Mouse (Mus musculus): ENCODE results near the gene Zbtb20. TPM values are rescaled to one million over a fixed set of nuclear protein-coding genes. Genes with fewer than 3 reads are reported as not detected.

The Zbtb20 gene
- total and polyA plus RNA-seq, 3 experiments, result 31.1 to 199 (median 161) TPM

DNA sequence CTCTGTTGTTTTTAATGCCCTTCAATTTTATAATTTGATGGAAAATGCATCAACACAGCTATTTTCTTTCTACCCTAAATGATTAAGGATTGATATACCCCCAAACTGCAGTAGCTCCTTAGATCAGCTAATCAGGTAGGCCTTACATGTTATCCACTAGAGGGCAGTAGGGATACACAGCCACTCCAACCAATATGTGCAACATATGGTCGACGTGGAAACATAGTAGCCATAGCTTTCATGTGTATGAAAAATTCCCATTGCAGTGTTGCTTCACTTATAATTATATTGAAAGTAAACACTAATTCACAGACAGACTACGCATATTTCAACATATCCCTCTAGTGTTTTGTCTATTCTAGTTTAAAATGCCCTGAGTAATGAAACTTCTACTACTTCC is 664.4 kb downstream of the Zbtb20 start:
- H3K36me3 ChIP-seq (ENCODE audit: control insufficient read depth, insufficient read depth, low read length), result peaks cover 30% of the 10 kb centered on the region
- DNase-seq, result no peak
- intact Hi-C loops (cut with DNase I), result loop anchor here (2.0 to 10.0 kb wide), 3 partner anchors 31 to 265 kb away; no protein-coding TSS in a partner anchor
- no peak for TF ChIP-seq EP300 (IDR thresholded peaks at IDR 0.05; ENCODE audit: insufficient read depth, low read depth, low read length)
- peak; percentile 98 for TF ChIP-seq CTCF (IDR thresholded peaks at IDR 0.05)
- no peak for TF ChIP-seq POLR2A (IDR thresholded peaks at IDR 0.05; ENCODE audit: insufficient read depth, low read depth, low read length)
- 15% methylated on average over 3 of the region's 3 CpGs for WGBS
- no peak overlapping the region for H3K4me3 ChIP-seq
- no peaks in the 10 kb centered on the region for H3K27me3 ChIP-seq (ENCODE audit: control insufficient read depth, insufficient read depth, low read length)
- H3K27ac ChIP-seq, result peak overlapping the region; percentile 74
- H3K9ac ChIP-seq (ENCODE audit: low read depth, low read length), result no peak overlapping the region
- H3K4me1 ChIP-seq (ENCODE audit: control insufficient read depth, insufficient read depth, low read length), result peaks cover 15% of the 10 kb centered on the region
- 0 out of 2 replicates have a peak, but pooled peaks cover 1% of the 10 kb centered on the region for H3K79me2 ChIP-seq (replicated peaks; ENCODE audit: control insufficient read depth, insufficient read depth, low read length)

DNA sequence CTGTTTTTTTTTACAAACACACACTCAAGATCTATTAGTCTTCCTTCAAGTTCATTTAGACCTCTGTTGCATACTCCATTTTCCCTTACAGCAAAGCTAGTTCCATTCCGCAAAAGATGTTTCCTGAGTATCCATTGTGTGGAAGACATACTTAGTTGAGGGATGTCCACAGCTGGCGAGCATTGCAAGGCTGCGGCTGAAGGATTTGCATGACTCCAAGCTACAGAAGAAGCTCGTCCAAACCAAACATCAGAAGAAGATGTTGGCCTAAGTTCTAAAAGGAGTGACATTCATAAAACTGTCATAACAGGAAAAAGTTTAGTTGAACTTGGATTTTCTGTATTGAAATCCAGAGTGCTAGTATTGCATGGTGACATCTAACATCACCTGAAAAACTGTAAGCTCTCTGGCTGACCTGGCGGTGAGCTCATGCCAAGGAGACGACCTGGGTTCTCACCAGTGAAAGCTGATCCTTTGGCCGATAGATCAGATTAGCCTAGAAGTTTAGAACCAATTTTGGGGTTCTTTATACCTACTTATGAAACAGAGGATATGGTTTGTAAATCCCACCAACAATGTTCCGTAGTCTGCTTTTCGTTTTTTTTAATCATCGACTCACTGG is 665.0 kb downstream of the Zbtb20 start:
- peaks cover 35% of the 10 kb centered on the region for H3K36me3 ChIP-seq (ENCODE audit: control insufficient read depth, insufficient read depth, low read length)
- intact Hi-C loops (cut with DNase I), result loop anchor here (2.0 to 10.0 kb wide), 3 partner anchors 30 to 264 kb away; no protein-coding TSS in a partner anchor
- TF ChIP-seq POLR2A (IDR thresholded peaks at IDR 0.05; ENCODE audit: insufficient read depth, low read depth, low read length), result no peak
- TF ChIP-seq CTCF (IDR thresholded peaks at IDR 0.05), result no peak
- no peak for TF ChIP-seq EP300 (IDR thresholded peaks at IDR 0.05; ENCODE audit: insufficient read depth, low read depth, low read length)
- 84% methylated on average over 10 of the region's 10 CpGs for WGBS
- DNase-seq, result no peak
- H3K27ac ChIP-seq, result peak overlapping the region; percentile 74
- 0 out of 2 replicates have a peak, but pooled peaks cover 1% of the 10 kb centered on the region for H3K79me2 ChIP-seq (replicated peaks; ENCODE audit: control insufficient read depth, insufficient read depth, low read length)
- H3K4me1 ChIP-seq (ENCODE audit: control insufficient read depth, insufficient read depth, low read length), result peaks cover 16% of the 10 kb centered on the region
- H3K9ac ChIP-seq (ENCODE audit: low read depth, low read length), result no peak overlapping the region
- H3K27me3 ChIP-seq (ENCODE audit: control insufficient read depth, insufficient read depth, low read length), result no peaks in the 10 kb centered on the region
- H3K4me3 ChIP-seq, result no peak overlapping the region

- DNase-seq, result no peak
- H3K79me2 ChIP-seq (replicated peaks; ENCODE audit: control insufficient read depth, insufficient read depth, low read length), result no peaks in the 10 kb centered on the region
- no peak overlapping the region for H3K4me3 ChIP-seq
- intact Hi-C loops (cut with DNase I), result loop anchor here (10.0 kb wide), 1 partner anchor 260 kb away; no protein-coding TSS in a partner anchor
- H3K27me3 ChIP-seq (ENCODE audit: control insufficient read depth, insufficient read depth, low read length), result no peaks in the 10 kb centered on the region
- H3K36me3 ChIP-seq (ENCODE audit: control insufficient read depth, insufficient read depth, low read length), result peaks cover 31% of the 10 kb centered on the region
- H3K27ac ChIP-seq, result peak overlapping the region; percentile 76
- TF ChIP-seq CTCF (IDR thresholded peaks at IDR 0.05) (no peak), EP300 (IDR thresholded peaks at IDR 0.05; ENCODE audit: insufficient read depth, low read depth, low read length) (no peak), POLR2A (IDR thresholded peaks at IDR 0.05; ENCODE audit: insufficient read depth, low read depth, low read length) (no peak)
- no peak overlapping the region for H3K9ac ChIP-seq (ENCODE audit: low read depth, low read length)
- H3K4me1 ChIP-seq (ENCODE audit: control insufficient read depth, insufficient read depth, low read length), result peaks cover 26% of the 10 kb centered on the region
- 66% methylated on average over 4 of the region's 4 CpGs for WGBS
Observed at GRCm38 (mm10) chr16:43545261-43545660, 669.6 kb downstream of the Zbtb20 start.

DNA sequence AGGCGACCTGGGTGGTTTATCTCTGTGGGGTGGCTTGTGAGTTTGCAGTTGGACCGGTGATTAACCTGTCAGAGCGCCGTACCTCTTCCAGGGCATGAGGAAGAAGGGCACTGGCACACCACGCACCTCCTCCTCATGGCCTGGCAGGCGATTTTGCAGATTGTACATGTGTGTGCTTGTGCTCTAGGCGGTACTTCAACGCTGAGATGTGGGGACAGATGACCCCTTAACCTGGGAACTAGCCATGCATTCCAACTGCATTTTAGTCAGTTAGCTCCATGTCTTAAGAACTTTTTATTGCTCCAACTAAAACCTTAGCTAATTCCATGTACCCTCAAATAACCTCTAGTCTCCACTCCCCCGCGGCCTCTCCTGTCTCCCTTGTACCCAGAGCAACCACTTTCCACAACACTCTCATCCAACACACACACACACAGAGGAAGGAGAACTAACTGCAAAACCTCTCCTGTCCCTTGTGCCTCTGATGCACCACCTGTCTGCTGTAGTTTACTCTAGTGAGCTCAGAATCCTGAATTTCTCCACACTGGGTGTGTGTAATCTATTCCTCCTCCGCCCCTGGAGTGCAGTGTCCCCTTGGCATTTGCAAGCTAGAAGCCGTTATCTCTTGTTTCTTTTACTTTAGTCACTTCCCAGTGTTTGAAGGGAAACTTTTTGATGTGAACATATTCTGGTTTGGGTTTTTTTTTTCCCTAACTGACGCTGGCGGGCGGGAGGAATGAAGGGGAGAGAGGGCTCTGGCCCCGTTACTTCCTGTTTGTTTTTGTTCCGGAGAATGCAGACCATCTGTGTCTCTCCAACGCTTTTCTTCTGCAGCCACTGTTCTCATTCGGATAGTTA is 671.9 kb downstream of the Zbtb20 start:
- Histone ChIP-seq H3K4me3 (no peak overlapping the region), H3K79me2 (replicated peaks; ENCODE audit: control insufficient read depth, insufficient read depth, low read length) (no peaks in the 10 kb centered on the region), H3K27ac (peak overlapping the region; percentile 76), H3K36me3 (ENCODE audit: control insufficient read depth, insufficient read depth, low read length) (peaks cover 30% of the 10 kb centered on the region), H3K27me3 (ENCODE audit: control insufficient read depth, insufficient read depth, low read length) (no peaks in the 10 kb centered on the region), H3K4me1 (ENCODE audit: control insufficient read depth, insufficient read depth, low read length) (peaks cover 27% of the 10 kb centered on the region), H3K9ac (ENCODE audit: low read depth, low read length) (peak overlapping the region; percentile 8; the same call in 1 of the 2 replicates)
- TF ChIP-seq CTCF (IDR thresholded peaks at IDR 0.05), result no peak
- no peak for TF ChIP-seq POLR2A (IDR thresholded peaks at IDR 0.05; ENCODE audit: insufficient read depth, low read depth, low read length)
- no peak for TF ChIP-seq EP300 (IDR thresholded peaks at IDR 0.05; ENCODE audit: insufficient read depth, low read depth, low read length)
- intact Hi-C loops (cut with DNase I), result loop anchor here (10.0 kb wide), 1 partner anchor 257 kb away; no protein-coding TSS in a partner anchor
- peak in 1 of 2 experiments; percentile 52 for DNase-seq
- 35% methylated on average over 19 of the region's 19 CpGs for WGBS

DNA sequence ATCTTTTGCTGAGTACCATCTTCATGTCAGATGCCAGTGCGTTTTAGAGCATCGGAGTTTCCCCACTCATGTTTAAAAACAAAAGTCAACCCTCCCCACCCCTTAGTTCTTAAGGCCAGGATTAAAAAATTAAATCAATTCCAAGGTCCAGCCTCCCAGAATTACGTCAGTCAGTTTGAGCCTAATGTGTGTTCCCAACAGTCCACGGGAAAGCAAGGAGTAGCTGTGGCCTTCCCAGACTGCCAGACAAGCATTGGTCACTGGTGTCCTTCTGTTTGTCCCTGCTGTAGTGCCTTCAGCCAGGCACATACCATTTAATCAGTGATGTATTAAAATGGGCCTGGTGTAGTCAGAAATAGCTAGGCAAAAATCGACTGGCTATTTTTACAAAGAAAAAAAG is 673.1 kb downstream of the Zbtb20 start:
- no peak overlapping the region for H3K4me3 ChIP-seq
- DNase-seq, result peak in 1 of 2 experiments; percentile 57
- 39% methylated on average over 5 of the region's 5 CpGs for WGBS
- H3K9ac ChIP-seq (ENCODE audit: low read depth, low read length), result no peak overlapping the region
- peaks cover 38% of the 10 kb centered on the region for H3K36me3 ChIP-seq (ENCODE audit: control insufficient read depth, insufficient read depth, low read length)
- TF ChIP-seq EP300 (IDR thresholded peaks at IDR 0.05; ENCODE audit: insufficient read depth, low read depth, low read length) (no peak), POLR2A (IDR thresholded peaks at IDR 0.05; ENCODE audit: insufficient read depth, low read depth, low read length) (peak; percentile 32; the same call in 1 of the 2 replicates), CTCF (IDR thresholded peaks at IDR 0.05) (no peak)
- H3K27me3 ChIP-seq (ENCODE audit: control insufficient read depth, insufficient read depth, low read length), result no peaks in the 10 kb centered on the region
- no peaks in the 10 kb centered on the region; the same call in 1 of the 2 replicates for H3K79me2 ChIP-seq (replicated peaks; ENCODE audit: control insufficient read depth, insufficient read depth, low read length)
- peaks cover 28% of the 10 kb centered on the region for H3K4me1 ChIP-seq (ENCODE audit: control insufficient read depth, insufficient read depth, low read length)
- peak overlapping the region; percentile 76 for H3K27ac ChIP-seq
- intact Hi-C loops (cut with DNase I), result loop anchor here (10.0 kb wide), 1 partner anchor 256 kb away; no protein-coding TSS in a partner anchor

Measured in heart, adult 2 months (tissue).